In the genomic region with DNA sequence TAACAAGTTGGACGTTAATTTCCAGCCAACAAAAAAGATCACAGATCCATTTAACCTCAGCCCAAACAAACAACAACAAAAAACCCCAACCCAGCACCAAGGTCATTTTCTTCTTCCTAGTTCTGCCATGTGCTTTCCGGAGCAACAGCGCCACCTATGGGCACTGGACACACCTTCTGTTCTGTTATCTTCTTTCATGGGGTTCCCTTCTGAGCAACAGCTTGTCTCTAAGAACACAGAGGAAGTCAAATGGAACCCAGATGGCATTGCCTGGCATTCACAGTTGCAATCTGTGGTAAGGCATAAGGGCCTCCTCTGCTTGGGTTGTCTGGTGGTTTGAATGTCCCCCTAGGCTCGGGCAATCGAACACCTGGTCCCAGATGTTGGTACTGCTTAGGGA, we compare ENCODE assay signal across 8 mouse cellular contexts. TPM values are rescaled to one million over a fixed set of nuclear protein-coding genes. Genes with fewer than 3 reads are reported as not detected.
DNase-seq lines count a peak whose midpoint lies in the region; ATAC-seq and TF ChIP-seq lines count a peak whose summit lies in the region.

No protein-coding gene starts in this region.

- no peak overlapping the region for H3K27ac ChIP-seq in spleen, adult 2 months (ENCODE audit: insufficient read depth, low read length)
- no peak overlapping the region for H3K27ac ChIP-seq in small intestine, adult 2 months (ENCODE audit: insufficient read depth, low read depth, low read length)
- H3K27ac ChIP-seq in hindbrain, embryonic 11.5 days (ENCODE audit: low read depth, low read length), result no peak overlapping the region

- intact Hi-C loops in left cerebral cortex, postnatal 36 days (cut with DNase I), result no loop called here

- TF ChIP-seq CTCF in spleen, adult 2 months (IDR thresholded peaks at IDR 0.05; ENCODE audit: extremely low read depth, insufficient read depth, insufficient read length, insufficient replicate concordance), result 0 out of 2 replicates have a peak, but pooled peaks have one; percentile 8
- peak; percentile 44; the same call in 1 of the 2 replicates for TF ChIP-seq CTCF in small intestine, adult 2 months (IDR thresholded peaks at IDR 0.05; ENCODE audit: extremely low read depth, insufficient read length, insufficient replicate concordance, low read depth, low read length)

- H3K36me3 ChIP-seq in spleen, adult 2 months (ENCODE audit: control insufficient read depth, insufficient read depth, low read length), result no peaks in the 10 kb centered on the region
- no peaks in the 10 kb centered on the region for H3K36me3 ChIP-seq in small intestine, adult 2 months (ENCODE audit: control insufficient read depth, insufficient read depth, low read length)
- H3K36me3 ChIP-seq in hindbrain, embryonic 11.5 days (ENCODE audit: control insufficient read depth, insufficient read depth, low read length), result no peaks in the 10 kb centered on the region

- no peak for ATAC-seq in CD4-positive, CD25-positive, alpha-beta regulatory T cell, adult 4 months
- ATAC-seq in hindbrain, embryonic 11.5 days (ENCODE audit: low FRiP score), result no peak

- 75% methylated on average over 5 of the region's 5 CpGs for WGBS in spleen, adult 2 months
- WGBS in small intestine, adult 2 months, result 75% methylated on average over 5 of the region's 5 CpGs
- WGBS in hindbrain, embryonic 11.5 days, result 69% methylated on average over 5 of the region's 5 CpGs

- H3K4me2 ChIP-seq in hindbrain, embryonic 11.5 days (replicated peaks; ENCODE audit: low read depth, low read length), result no peak overlapping the region

- DNase-seq in CD4-positive, CD25-positive, alpha-beta regulatory T cell, adult 2 months (ENCODE audit: low read depth, low spot score), result peak; percentile 60
- no peak for DNase-seq in spleen, adult 2 months (ENCODE audit: low read depth in 1 of 2, low spot score in 2 of 2)
- DNase-seq in spleen, adult 12 weeks (ENCODE audit: low spot score), result no peak
- peak; percentile 93 to 96 for DNase-seq in cerebellum, postnatal 36 days
- peak; percentile 50 to 60 for DNase-seq in left cerebral cortex, postnatal 36 days (ENCODE audit: low spot score in 2 of 2)
- no peak for DNase-seq in hindbrain, embryonic 11.5 days (ENCODE audit: low spot score)

- no peak for TF ChIP-seq POLR2A in spleen, adult 2 months (IDR thresholded peaks at IDR 0.05; ENCODE audit: low read depth, low read length)
- no peak for TF ChIP-seq POLR2A in small intestine, adult 2 months (IDR thresholded peaks at IDR 0.05; ENCODE audit: low read depth, low read length)

- H3K9me3 ChIP-seq in hindbrain, embryonic 11.5 days (ENCODE audit: control insufficient read depth, low read length), result no peaks in the 10 kb centered on the region

- H3K4me1 ChIP-seq in spleen, adult 2 months (ENCODE audit: control insufficient read depth, insufficient read depth, insufficient read length), result no peaks in the 10 kb centered on the region
- H3K4me1 ChIP-seq in small intestine, adult 2 months (ENCODE audit: control insufficient read depth, insufficient read depth, insufficient read length, low read length), result no peaks in the 10 kb centered on the region; the same call in 1 of the 2 replicates
- H3K4me1 ChIP-seq in hindbrain, embryonic 11.5 days (replicated peaks; ENCODE audit: control insufficient read depth, insufficient read depth, low read length), result 0 out of 2 replicates have a peak, but pooled peaks cover 3% of the 10 kb centered on the region

- no peak overlapping the region for H3K4me3 ChIP-seq in spleen, adult 2 months (ENCODE audit: extremely low read depth, insufficient read depth, insufficient read length)
- H3K4me3 ChIP-seq in small intestine, adult 2 months (ENCODE audit: low read depth, low read length), result no peak overlapping the region
- no peak overlapping the region for H3K4me3 ChIP-seq in hindbrain, embryonic 11.5 days (ENCODE audit: low read depth, low read length)

- H3K27me3 ChIP-seq in spleen, adult 2 months (ENCODE audit: control insufficient read depth, insufficient read depth, low read length), result no peaks in the 10 kb centered on the region
- no peaks in the 10 kb centered on the region for H3K27me3 ChIP-seq in small intestine, adult 2 months (ENCODE audit: control insufficient read depth, insufficient read depth, low read length)
- H3K27me3 ChIP-seq in hindbrain, embryonic 11.5 days (ENCODE audit: control insufficient read depth, insufficient read depth, low read length), result no peaks in the 10 kb centered on the region

- H3K9ac ChIP-seq in hindbrain, embryonic 11.5 days (ENCODE audit: low read depth, low read length), result no peak overlapping the region

RNA-seq across cellular contexts. Expression of a gene that starts 19.4 kb away (rescaled TPM):
- 10 to 100 TPM in 1 of 2 experiments, 1 to 10 TPM in 1; 9.4 to 12.0 TPM for polyA plus RNA-seq in CD4-positive, CD25-positive, alpha-beta regulatory T cell, adult 4 months (2017; shearing (Covaris generic))
- polyA plus RNA-seq in spleen, adult 2 months (2012; rRNA removed), result 3.4 and 4.7 TPM in 2 replicates
- total RNA-seq in left cerebral cortex, postnatal 36 days (2021), result 10 to 100 TPM; 17.1 to 17.6 TPM
- polyA plus RNA-seq in small intestine, adult 2 months (2012; rRNA removed), result 5.3 and 11.9 TPM in 2 replicates
- 40.3 and 44.1 TPM in 2 replicates for polyA plus RNA-seq in hindbrain, embryonic 11.5 days (2014; fragmentation: Nextera tagmentation; extraction: Ambion mirVana)

Comparison
In these comparisons a context has a peak if more than half of its experiments do, and no peak if none do; other contexts are left out.
1. DNase-seq: peak in CD4-positive, CD25-positive, alpha-beta regulatory T cell, adult 2 months (single experiment), cerebellum, postnatal 36 days (2 of 2) and left cerebral cortex, postnatal 36 days (2 of 2); none in spleen, adult 2 months (0 of 2), spleen, adult 12 weeks (single experiment) and hindbrain, embryonic 11.5 days (single experiment).